Mouse (Mus musculus): ENCODE measurements around the gene Mgam.

GRCm38 (mm10) chr6:40628406-40629000 is at the start of gene Mgam:
- TF ChIP-seq CTCF (IDR thresholded peaks at IDR 0.05; ENCODE audit: extremely low read depth, insufficient read depth, insufficient read length, insufficient replicate concordance) (no peak), POLR2A (IDR thresholded peaks at IDR 0.05; ENCODE audit: low read depth, low read length) (no peak)

All from spleen, adult 2 months (tissue).